Mouse (Mus musculus) embryonic facial prominence, embryonic 14.5 days (tissue): Measurements from ENCODE around the gene Vars. TPM values are rescaled to one million over a fixed set of nuclear protein-coding genes. Genes with fewer than 3 reads are reported as not detected.

Experiments
- ATAC-seq: fragments of 200-750 bp; cut with Nextera tagmentation; 2 replicates; pipeline ENCODE4 v1.8.0; 2017; ENCODE audit warnings: low read depth, moderate number of reproducible peaks, moderate TSS enrichment
- DNase-seq: peaks from one replicate; pipeline ENCODE4 v3.0.0-alpha.2; 2015; ENCODE audit warnings: low spot score
- H3K27ac ChIP-seq: fragments of 300-500 bp; sonication (generic); replicated peaks from 2 replicates; pipeline ENCODE4 v1.5.1; 2014; ENCODE audit warnings: low read depth, mild to moderate bottlenecking, low read length, moderate library complexity
- H3K27me3 ChIP-seq: fragments of 300-500 bp; sonication (generic); replicated peaks from 2 replicates; pipeline ENCODE4 v1.6.1; 2014; ENCODE audit warnings: low read length; ENCODE audit not compliant: control insufficient read depth, insufficient read depth
- H3K36me3 ChIP-seq: fragments of 300-500 bp; sonication (generic); 2 replicates; pipeline ENCODE4 v1.6.1; 2014; ENCODE audit warnings: low read length, mixed read lengths; ENCODE audit not compliant: control insufficient read depth, insufficient read depth
- H3K4me1 ChIP-seq: fragments of 300-500 bp; sonication (generic); 2 replicates; pipeline ENCODE4 v1.6.1; 2014; ENCODE audit warnings: antibody characterized with exemption, low read length; ENCODE audit not compliant: control insufficient read depth, insufficient read depth
- H3K4me2 ChIP-seq: fragments of 300-500 bp; sonication (generic); 2 replicates; pipeline ENCODE4 v1.6.1; 2014; ENCODE audit warnings: low read depth, mild to moderate bottlenecking, low read length, moderate library complexity, mixed read lengths
- H3K4me3 ChIP-seq: fragments of 300-500 bp; sonication (generic); 2 replicates; pipeline ENCODE4 v1.5.1; 2014; ENCODE audit warnings: low read depth, mild to moderate bottlenecking, low read length
- H3K9ac ChIP-seq: fragments of 300-500 bp; sonication (generic); 2 replicates; pipeline ENCODE4 v1.6.1; 2014; ENCODE audit warnings: low read depth, mild to moderate bottlenecking, low read length, moderate library complexity, mixed read lengths
- H3K9me3 ChIP-seq: fragments of 300-500 bp; sonication (generic); 2 replicates; pipeline ENCODE4 v1.6.1; 2016; ENCODE audit warnings: low read length; ENCODE audit not compliant: control insufficient read depth
- WGBS: fragments of 180-500 bp; shearing (Covaris S2); extraction: QIAGEN DNeasy Blood & Tissue Kit; methylation state at CpG from one replicate; pipeline ENCODE4 v1.1.7; 2014; 5-methylcytosine and 5-hydroxymethylcytosine counted together
- polyA plus RNA-seq: library from polyadenylated mRNA; unstranded; fragments of >200 nt; fragmentation: Nextera tagmentation; extraction: Ambion mirVana; gene quantifications from 2 replicates; pipeline ENCODE4 v1.2.1, GENCODE M21; 2014

Gene Vars
- polyA plus RNA-seq, 1 experiment from 2014 or later: 80.3 TPM

- H3K36me3 ChIP-seq: peaks cover 55% of the 10 kb centered on the region
- ATAC-seq: peak; percentile 41
Measured at GRCm38 (mm10) chr17:35016376-35016775, 15.6 kb downstream of the Vars start, which contains the start of gene Vwa7. Gene Vwa7, plus strand, starts transcription at chr17:35016579.

GRCm38 (mm10) chr17:35016791-35017705 lies 16.3 kb downstream of the Vars start:
- DNase-seq (no peak), ATAC-seq (no peak)
- H3K4me1 ChIP-seq: no peaks in the 10 kb centered on the region
- H3K4me2 ChIP-seq: no peak overlapping the region
- 74% methylated on average over 10 of the region's 10 CpGs for WGBS
- no peaks in the 10 kb centered on the region for H3K9me3 ChIP-seq
- peaks cover 48% of the 10 kb centered on the region for H3K36me3 ChIP-seq
- no peaks in the 10 kb centered on the region for H3K27me3 ChIP-seq
- H3K4me3 ChIP-seq: no peak overlapping the region
- H3K9ac ChIP-seq: no peak overlapping the region
- H3K27ac ChIP-seq: no peak overlapping the region

More at GRCm38 (mm10) chr17:35016376-35016775, 15.6 kb downstream of the Vars start, which contains the start of gene Vwa7:
- H3K4me3 ChIP-seq: no peak within 1 kb of the TSS
- H3K4me1 ChIP-seq: no peaks in the 10 kb centered on the region
- no peak within 1 kb of the TSS for H3K27ac ChIP-seq
- H3K9ac ChIP-seq: peak within 1 kb of the TSS; percentile 37; the same call in 1 of the 2 replicates
- no peaks in the 10 kb centered on the region for H3K27me3 ChIP-seq
- no peak within 1 kb of the TSS for H3K4me2 ChIP-seq
- 48% methylated on average over 11 of the region's 12 CpGs for WGBS
- DNase-seq: peak; percentile 58
- H3K9me3 ChIP-seq: no peaks in the 10 kb centered on the region

- ATAC-seq (no peak), DNase-seq (no peak)
- WGBS: 73% methylated on average over 14 of the region's 14 CpGs
- H3K9ac ChIP-seq: no peak overlapping the region
- no peak overlapping the region for H3K4me3 ChIP-seq
- H3K27ac ChIP-seq: no peak overlapping the region
- H3K9me3 ChIP-seq: no peaks in the 10 kb centered on the region
- H3K36me3 ChIP-seq: peaks cover 42% of the 10 kb centered on the region
- no peak overlapping the region for H3K4me2 ChIP-seq
- no peaks in the 10 kb centered on the region for H3K4me1 ChIP-seq
- no peaks in the 10 kb centered on the region for H3K27me3 ChIP-seq
Measured at GRCm38 (mm10) chr17:35017706-35018030, 16.9 kb downstream of the Vars start.

- DNase-seq (no peak), ATAC-seq (no peak)
- H3K27me3 ChIP-seq: no peaks in the 10 kb centered on the region
- no peak overlapping the region for H3K4me2 ChIP-seq
- no peaks in the 10 kb centered on the region for H3K9me3 ChIP-seq
- peaks cover 37% of the 10 kb centered on the region for H3K36me3 ChIP-seq
- H3K27ac ChIP-seq: no peak overlapping the region
- H3K4me1 ChIP-seq: no peaks in the 10 kb centered on the region
- no peak overlapping the region for H3K4me3 ChIP-seq
- WGBS: 87% methylated on average over 3 of the region's 3 CpGs
- no peak overlapping the region for H3K9ac ChIP-seq
Measured at GRCm38 (mm10) chr17:35018171-35018570, 17.4 kb downstream of the Vars start.

- Histone ChIP-seq H3K27me3 (no peaks in the 10 kb centered on the region), H3K9ac (no peak overlapping the region), H3K27ac (no peak overlapping the region), H3K9me3 (no peaks in the 10 kb centered on the region), H3K4me2 (no peak overlapping the region), H3K36me3 (peaks cover 20% of the 10 kb centered on the region), H3K4me3 (no peak overlapping the region), H3K4me1 (no peaks in the 10 kb centered on the region)
- WGBS: 62% methylated on average over 11 of the region's 11 CpGs
- no peak for ATAC-seq
- no peak for DNase-seq
Measured at GRCm38 (mm10) chr17:35019894-35020293, 19.1 kb downstream of the Vars start.

GRCm38 (mm10) chr17:35020551-35020950 lies 19.8 kb downstream of the Vars start:
- H3K4me2 ChIP-seq: no peak overlapping the region
- ATAC-seq (no peak), DNase-seq (no peak)
- no peak overlapping the region for H3K4me3 ChIP-seq
- H3K36me3 ChIP-seq: peaks cover 13% of the 10 kb centered on the region
- H3K9ac ChIP-seq: no peak overlapping the region
- H3K27ac ChIP-seq: no peak overlapping the region
- no peaks in the 10 kb centered on the region for H3K9me3 ChIP-seq
- H3K27me3 ChIP-seq: no peaks in the 10 kb centered on the region
- WGBS: 81% methylated on average over 8 of the region's 8 CpGs
- no peaks in the 10 kb centered on the region for H3K4me1 ChIP-seq

- Histone ChIP-seq H3K36me3 (peaks cover 6% of the 10 kb centered on the region), H3K4me3 (no peak overlapping the region), H3K4me2 (peak overlapping the region; percentile 28; the same call in 1 of the 2 replicates), H3K9me3 (no peaks in the 10 kb centered on the region), H3K27me3 (no peaks in the 10 kb centered on the region), H3K4me1 (peaks cover 4% of the 10 kb centered on the region), H3K27ac (no peak overlapping the region; the same call in 1 of the 2 replicates), H3K9ac (no peak overlapping the region)
- 10% methylated on average over 16 of the region's 17 CpGs for whole genome bisulfite sequencing
- DNase-seq (peak; percentile 81), ATAC-seq (peak; percentile 58)
Measured at GRCm38 (mm10) chr17:35021163-35021808, 20.5 kb downstream of the Vars start.

- H3K27me3 ChIP-seq: no peaks in the 10 kb centered on the region
- 59% methylated on average over 6 of the region's 6 CpGs for WGBS
- no peaks in the 10 kb centered on the region for H3K36me3 ChIP-seq
- no peak overlapping the region for H3K4me2 ChIP-seq
- no peak overlapping the region for H3K4me3 ChIP-seq
- no peak for ATAC-seq
- H3K4me1 ChIP-seq: peaks cover 4% of the 10 kb centered on the region
- no peak overlapping the region for H3K9ac ChIP-seq
- H3K27ac ChIP-seq: peak overlapping the region; percentile 29; the same call in 1 of the 2 replicates
- no peaks in the 10 kb centered on the region for H3K9me3 ChIP-seq
- DNase-seq: no peak
Measured at GRCm38 (mm10) chr17:35021842-35022477, 21.2 kb downstream of the Vars start.
